Comparison of ENCODE assay signal across 9 mouse cellular contexts in the genomic region with DNA sequence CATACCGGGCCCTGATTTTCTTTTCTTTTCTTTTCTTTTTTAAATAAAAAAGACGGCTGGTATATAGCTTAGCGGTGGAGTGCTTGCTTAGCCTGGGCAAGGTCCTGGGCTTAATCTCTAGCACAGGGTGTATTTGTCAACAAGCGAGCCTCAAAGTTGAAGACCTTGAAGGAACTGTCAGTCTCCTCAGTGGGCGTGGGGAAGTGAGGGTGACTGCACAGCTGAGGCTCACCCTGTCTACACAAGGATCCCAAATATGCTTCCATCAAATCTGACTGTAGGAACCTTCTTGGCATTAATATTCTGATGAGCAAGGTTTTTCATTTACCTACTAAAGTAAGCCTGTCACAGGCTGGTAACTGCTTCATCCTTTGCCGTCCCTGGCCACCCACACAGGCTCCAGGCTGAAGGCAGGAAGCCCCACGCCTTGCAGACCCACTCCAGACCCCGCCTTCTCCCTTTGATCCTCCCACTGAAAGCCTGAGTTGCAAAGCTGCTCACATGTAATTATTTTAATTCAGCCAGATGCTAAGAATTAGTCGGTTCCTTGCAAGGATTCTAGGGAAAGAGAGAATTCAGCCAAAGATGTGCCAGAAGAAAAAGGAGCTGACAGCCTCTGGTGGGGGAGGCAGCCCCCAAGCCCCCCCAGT. TPM values are rescaled to one million over a fixed set of nuclear protein-coding genes. Genes with fewer than 3 reads are reported as not detected.
DNase-seq lines count a peak whose midpoint lies in the region; ATAC-seq and TF ChIP-seq lines count a peak whose summit lies in the region.
"Had no signal": no experiment of that assay in that cellular context is flagged by ENCODE, and none has a peak within 500 bp of the region (broad histone marks: within the 10 kb centered on the region; RNA-seq: fewer than 3 reads in every experiment).

No protein-coding gene starts in this region.

- TF ChIP-seq CTCF in kidney, postnatal 0 days (IDR thresholded peaks at IDR 0.05; ENCODE audit: low read depth): no peak

- no peak overlapping the region for H3K4me3 ChIP-seq in kidney, postnatal 0 days (replicated peaks; ENCODE audit: low read depth, low read length)

- 19% methylated on average over 9 of the region's 9 CpGs for WGBS in kidney, postnatal 0 days

- peak; percentile 73 for DNase-seq in kidney, postnatal 0 days (ENCODE audit: low spot score)
- DNase-seq in kidney, postnatal 36 days: no peak
- DNase-seq in brain, adult 2 months (ENCODE audit: low read depth, low spot score): peak; percentile 84
- peak; percentile 76 for DNase-seq in induced T-regulatory cell, adult 2 months (ENCODE audit: low read depth)
- peak; percentile 82 for DNase-seq in naive thymus-derived CD4-positive, alpha-beta T cell, adult 2 months (ENCODE audit: low read depth)
- DNase-seq in adrenal gland, adult 18-20 months (ENCODE audit: low spot score in 2 of 2): no peak
- DNase-seq in adrenal gland, postnatal 36 days: no peak
- DNase-seq in c-Kit-positive CD71-positive TER-119-positive erythroid progenitor cells, embryonic 14.5 days (ENCODE audit: low spot score): no peak

- no peak for ATAC-seq in kidney, postnatal 0 days (replicated peaks; ENCODE audit: low FRiP score, low read depth)

- H3K27me3 ChIP-seq in kidney, postnatal 0 days (ENCODE audit: insufficient read depth, low read length): no peaks in the 10 kb centered on the region

- H3K36me3 ChIP-seq in kidney, postnatal 0 days (ENCODE audit: insufficient read depth, low read length): no peaks in the 10 kb centered on the region
- H3K36me3 ChIP-seq: G1E had no signal

- H3K27ac ChIP-seq in kidney, postnatal 0 days: 0 out of 2 replicates have a peak overlapping the region, but pooled peaks have one; percentile 2

- no peaks in the 10 kb centered on the region for H3K9me3 ChIP-seq in kidney, postnatal 0 days (replicated peaks; ENCODE audit: low read length)

- no peak overlapping the region for H3K4me2 ChIP-seq in kidney, postnatal 0 days (ENCODE audit: low read length)

- 0 out of 2 replicates have a peak overlapping the region, but pooled peaks have one; percentile 23 for H3K9ac ChIP-seq in kidney, postnatal 0 days (ENCODE audit: low read depth, low read length)

- H3K4me1 ChIP-seq in kidney, postnatal 0 days (replicated peaks; ENCODE audit: insufficient read depth, low read length): peaks cover 5% of the 10 kb centered on the region; the same call in 1 of the 2 replicates

RNA-seq across cellular contexts. Expression of a gene that starts 38.7 kb away (rescaled TPM):
- polyA plus RNA-seq in kidney, postnatal 0 days (2015; fragmentation: Nextera tagmentation; extraction: Ambion mirVana): 5.3 and 5.8 TPM in 2 replicates
- total RNA-seq in adrenal gland, adult 18-20 months (2021): under 1 TPM; 0.33 to 0.35 TPM
- total RNA-seq in adrenal gland, postnatal 36 days (2021): under 1 TPM; 0.17 to 0.76 TPM

Comparison
In these comparisons a context has a peak if more than half of its experiments do, and no peak if none do; other contexts are left out.
1. DNase-seq: peak in kidney, postnatal 0 days (single experiment), brain, adult 2 months (single experiment), induced T-regulatory cell, adult 2 months (single experiment) and naive thymus-derived CD4-positive, alpha-beta T cell, adult 2 months (single experiment); none in kidney, postnatal 36 days (0 of 2), adrenal gland, adult 18-20 months (0 of 2), adrenal gland, postnatal 36 days (0 of 2) and c-Kit-positive CD71-positive TER-119-positive erythroid progenitor cells, embryonic 14.5 days (single experiment).